Mouse (Mus musculus): ENCODE measurements at regions not wholly inside any gene's neighbourhood (a gene's known extent, or its start where the extent isn't known, plus 50 kb on each side); places are given as distances from the start of the nearest gene placed in this dataset.

DNA sequence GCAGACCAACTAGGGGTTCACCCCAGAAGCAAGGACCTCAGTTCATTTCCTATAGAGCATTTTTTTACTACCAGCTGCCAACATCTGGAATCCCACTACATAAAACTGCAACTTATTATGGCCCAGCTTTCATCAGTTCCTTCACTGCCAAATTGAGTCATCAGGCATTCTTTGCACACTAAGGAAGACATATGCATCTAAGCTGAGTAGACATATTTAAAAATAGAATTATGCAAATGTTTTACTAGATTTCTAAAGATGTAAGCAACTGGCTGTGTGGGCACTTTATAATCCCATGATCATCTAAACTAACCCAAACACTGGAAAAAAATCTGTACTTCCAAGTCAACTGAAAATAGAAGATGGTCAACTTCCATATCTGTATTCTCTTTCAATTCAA is 415.9 kb upstream of the Rarb start:
- no peak for DNase-seq (ENCODE audit: low read depth, low spot score)

DNA sequence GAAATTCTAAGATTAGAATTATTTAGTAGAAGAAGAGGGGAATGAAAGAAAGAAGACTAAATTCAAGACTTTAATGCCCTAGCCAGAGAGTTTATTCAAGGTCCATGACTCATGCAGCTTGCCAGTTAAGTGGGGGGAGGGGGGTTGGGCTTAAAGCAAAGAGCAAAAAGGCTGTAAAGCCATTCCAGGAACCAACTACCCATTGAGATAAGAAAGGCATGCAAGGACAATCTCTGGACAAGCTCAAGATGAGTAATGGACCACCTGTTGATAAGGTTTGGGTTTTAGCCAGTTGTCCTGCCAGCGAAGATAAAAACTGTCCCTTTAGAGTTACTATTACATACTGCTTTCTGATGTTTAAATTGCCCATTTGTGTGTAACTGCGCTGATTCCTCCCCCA is 392.5 kb upstream of the Rarb start:
- DNase-seq (ENCODE audit: low read depth, low spot score), result no peak

DNA sequence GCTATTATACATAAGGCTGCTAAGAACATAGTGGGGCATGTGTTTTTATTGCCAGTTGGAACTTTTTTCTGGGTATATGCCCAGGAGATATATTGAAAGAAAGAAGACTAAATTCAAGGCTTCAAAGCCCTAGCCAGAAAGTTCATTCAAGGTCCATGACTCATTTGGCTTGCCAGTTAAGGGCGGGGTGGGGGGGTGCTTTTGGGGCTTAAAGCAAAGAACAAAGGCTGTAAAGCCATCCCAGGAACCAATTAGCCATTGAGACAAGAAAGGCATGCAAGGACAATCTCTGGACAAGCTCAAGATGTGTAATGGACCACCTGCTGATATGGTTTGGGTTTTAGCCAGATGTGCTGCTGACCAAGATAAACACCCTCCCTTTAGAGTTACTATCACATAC is 386.7 kb upstream of the Rarb start:
- no peak for DNase-seq (ENCODE audit: low read depth, low spot score)

DNA sequence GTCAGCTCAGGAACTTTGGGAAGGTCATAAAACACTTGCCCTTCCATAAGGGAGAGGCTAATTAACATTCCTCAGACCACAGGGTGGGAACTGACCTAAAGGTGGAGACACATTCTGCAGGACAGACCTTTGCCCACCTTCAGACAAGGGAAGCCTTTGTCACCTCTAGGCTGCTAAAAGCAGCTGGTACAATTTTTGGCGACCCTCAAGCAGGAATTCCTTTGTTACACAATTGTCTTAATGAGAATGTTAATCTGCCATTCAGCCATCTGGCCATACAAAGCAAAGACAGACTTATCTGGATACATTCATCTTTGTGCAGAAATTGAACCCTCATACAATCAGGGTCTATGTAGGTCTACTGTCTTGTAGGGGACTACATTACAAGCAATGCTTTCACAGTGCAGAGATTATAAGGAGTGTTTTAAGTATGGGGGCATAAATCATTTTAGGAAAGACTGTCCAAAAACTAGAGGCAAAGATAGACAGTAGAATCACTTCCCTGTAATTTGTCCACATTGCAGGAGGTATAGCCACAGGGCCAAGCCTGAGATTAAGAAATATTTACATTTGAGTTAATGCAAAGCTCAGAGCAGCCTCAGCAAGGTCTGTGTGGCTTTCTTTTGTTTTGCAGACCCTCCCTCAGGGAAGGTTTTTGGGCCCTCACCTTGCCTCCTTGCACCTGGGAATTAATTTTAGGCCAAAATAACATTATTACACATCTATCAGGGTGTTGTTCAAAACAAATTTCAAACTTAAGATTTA is 384.5 kb upstream of the Rarb start:
- peak; percentile 86 for DNase-seq (ENCODE audit: low read depth, low spot score)

DNA sequence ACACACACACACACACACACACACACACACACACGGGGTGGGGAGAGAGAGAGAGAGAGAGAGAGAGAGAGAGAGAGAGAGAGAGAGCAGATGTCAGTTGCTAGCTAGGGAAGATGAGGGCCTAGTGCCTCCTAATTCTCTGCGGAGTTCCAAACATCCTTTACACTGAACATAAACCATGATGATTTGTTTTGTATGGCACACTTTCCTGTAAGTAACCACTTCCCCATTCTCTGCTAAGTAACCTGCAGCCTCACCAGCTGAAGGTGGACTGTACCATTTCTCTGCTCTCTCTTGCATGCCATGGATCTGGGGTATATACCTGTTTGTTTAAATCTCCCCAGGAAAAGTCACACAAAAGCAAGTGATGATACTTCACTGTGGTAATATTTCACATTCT is 374.0 kb upstream of the Rarb start:
- DNase-seq (ENCODE audit: low read depth, low spot score), result no peak

DNA sequence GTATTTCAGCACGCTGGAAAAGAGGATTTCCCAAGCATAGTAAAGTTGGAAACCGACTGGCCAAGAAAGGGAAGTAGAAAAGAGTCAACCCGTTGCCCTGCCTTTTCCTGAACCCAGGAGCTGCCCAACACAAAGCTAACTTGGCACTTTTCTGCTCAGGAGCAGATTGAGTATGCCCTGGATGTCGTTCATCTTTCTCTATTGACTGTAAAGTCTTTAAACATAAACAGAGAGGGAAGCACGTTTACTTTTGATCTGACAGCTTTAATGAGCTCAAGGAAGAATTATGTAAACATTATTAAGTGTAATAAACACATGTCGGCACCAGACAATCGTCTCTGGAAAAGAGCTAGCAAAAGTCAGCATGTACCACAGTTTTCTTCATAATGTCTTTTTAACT is 354.3 kb upstream of the Rarb start:
- DNase-seq (ENCODE audit: low read depth, low spot score), result no peak

DNA sequence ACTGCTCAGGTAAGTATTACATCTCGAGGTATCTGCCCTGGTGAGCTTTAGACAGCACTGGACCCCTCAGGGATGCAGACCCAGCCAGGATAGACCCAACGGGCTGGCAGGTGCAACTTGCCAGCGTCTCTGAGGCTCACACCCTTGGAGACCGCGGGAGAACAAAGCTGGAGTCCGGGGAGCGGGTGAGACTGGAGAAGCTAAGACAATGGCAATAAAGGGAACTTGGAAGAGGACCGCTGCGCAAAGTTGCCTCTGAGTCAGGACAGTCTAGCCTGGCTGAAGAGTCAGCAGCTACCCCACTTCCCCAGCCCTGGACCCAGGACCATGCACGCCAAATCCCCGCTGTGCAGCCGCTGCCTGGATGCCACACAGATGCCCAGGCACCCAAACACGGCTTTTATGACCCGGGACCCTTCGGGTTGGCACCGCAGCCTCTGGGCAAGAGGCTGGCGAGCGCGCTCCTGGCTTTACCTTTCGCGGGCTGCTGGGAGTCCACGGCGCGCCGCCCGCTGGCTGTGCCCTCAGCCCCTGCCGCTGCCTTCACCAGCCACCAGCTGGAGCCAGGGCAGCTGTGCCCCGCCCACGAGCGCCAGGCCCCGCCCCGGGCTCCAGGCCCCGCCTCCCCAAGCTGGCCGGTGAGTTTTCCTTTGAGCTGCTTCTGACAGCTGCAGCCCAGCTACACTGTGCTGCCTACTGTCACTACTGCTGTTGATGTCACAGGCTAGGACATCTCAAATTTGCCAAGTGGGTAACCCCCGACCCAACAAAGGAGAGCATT is 353.6 kb upstream of the Rarb start:
- DNase-seq (ENCODE audit: low read depth, low spot score), result peak; percentile 67

DNA sequence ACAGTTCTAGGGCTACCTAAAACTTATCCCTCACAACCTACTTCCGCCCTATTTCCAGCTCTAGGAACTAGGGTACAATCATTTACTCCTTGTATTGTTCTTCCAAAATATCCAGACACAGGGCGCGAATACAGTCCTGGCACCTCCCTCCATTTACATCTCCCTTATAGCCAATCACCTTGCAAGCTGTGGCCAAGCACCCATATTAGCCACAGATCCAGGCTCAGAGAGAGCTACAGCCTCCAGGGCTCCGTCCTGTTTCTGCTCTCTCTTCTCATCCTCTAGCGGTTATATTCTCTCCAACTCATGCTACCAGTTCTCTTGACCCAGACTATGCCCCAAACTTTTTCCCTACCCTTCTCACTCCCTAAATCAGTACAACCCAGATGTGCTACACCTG is 352.9 kb upstream of the Rarb start:
- DNase-seq (ENCODE audit: low read depth, low spot score), result peak; percentile 54

DNA sequence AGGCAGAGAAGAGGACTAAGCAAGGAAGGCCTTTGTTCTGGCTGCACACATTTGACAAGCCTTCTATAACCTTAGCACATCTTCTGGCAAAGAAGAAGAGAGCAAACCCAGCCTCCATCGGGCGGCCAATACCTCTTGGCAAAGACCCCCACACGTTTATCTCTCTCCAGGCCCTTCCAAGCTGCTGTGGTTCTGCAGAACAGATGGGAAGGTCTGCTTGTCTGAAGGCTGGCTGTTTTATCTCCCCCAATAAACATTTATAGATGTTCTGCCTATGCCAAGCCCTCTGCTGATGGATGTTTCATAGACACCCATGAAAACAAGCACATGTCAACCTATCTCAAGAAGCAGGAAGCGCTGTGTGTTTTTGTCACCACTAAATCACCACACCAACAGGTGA is 339.4 kb upstream of the Rarb start:
- no peak for DNase-seq (ENCODE audit: low read depth, low spot score)

DNA sequence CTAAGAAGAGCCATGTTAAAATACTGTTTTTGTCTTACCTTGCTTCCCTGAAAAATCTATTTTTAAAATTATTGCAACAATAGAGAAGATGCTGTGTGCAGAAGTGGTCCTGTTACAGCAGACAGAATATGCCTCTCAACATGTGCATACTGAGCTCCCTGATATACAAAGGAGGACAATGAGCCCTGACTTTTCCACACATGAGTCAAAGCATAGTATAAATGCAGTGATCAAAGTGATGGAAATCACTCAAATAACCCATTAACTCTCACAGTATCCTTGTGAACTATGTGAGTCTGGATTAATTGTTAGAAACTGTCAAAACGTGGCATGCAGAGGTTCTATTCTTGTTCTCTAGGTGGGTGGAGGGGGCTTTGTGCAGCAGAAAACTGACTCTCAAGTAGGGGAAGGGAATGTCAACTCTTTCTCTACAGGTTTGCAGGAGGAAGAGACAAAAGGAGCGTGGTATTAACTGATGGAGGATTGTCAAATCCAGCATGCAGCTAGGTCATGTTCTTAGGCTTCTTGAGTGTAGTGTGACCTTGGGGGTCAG is 337.5 kb upstream of the Rarb start:
- DNase-seq (ENCODE audit: low read depth, low spot score), result no peak

DNA sequence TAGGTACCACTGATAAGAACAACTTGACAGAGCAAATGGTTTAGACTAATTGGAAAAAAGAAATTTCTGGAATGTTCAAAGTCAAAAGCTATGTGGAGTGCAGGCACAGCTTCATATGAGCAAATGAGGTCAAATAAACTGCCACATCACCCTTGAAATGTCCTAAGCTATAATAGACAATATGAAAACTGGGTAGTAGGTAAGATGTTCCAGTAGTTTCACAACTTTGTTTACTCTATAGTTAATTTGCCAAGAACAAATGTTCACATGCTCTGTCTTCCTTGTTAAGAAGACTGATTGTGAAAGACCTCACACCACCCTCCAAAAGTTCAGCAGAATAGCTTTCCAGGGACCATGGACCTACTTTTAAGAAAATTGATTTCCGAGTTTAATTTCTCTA is 301.7 kb upstream of the Rarb start:
- no peak for DNase-seq (ENCODE audit: low read depth, low spot score)

DNA sequence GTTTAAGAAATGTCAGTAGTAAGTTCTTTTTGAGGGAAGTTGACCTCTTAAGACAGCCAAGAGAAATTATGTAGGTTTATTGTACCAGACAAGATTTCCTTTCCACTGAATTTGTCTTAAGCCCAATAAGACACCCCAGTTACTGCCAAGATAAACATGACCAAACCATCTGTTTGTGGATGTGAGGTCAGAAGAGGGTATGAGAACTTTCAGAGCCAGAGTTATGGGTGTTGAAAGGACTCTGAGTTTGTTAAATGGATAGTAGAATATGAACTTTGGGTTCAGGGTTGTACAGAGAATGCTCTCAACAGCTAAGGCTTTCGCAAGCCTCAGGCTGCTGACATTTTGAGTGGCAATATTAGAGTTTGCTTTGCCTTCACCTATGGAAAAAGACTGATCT is 287.7 kb upstream of the Rarb start:
- DNase-seq (ENCODE audit: low read depth, low spot score), result no peak

DNA sequence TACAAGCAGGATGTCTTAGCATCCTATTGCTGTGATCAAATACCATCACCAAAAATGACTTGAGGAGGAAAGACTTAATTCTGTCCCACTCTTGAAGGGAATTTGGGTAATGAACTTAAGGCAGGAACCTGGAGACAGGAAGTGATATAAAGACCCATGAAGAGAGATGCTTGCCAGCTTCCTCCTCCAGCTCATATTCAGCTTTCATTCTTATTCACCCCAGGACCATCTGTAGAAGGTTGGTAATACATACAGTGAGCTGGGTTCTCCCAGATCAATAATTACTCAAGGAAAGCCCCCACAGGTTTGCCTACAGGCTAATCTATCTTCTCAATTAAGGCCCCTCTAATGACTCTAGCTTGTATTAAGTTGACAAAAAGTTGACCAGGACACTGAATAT is 283.5 kb upstream of the Rarb start:
- DNase-seq (ENCODE audit: low read depth, low spot score), result no peak

DNA sequence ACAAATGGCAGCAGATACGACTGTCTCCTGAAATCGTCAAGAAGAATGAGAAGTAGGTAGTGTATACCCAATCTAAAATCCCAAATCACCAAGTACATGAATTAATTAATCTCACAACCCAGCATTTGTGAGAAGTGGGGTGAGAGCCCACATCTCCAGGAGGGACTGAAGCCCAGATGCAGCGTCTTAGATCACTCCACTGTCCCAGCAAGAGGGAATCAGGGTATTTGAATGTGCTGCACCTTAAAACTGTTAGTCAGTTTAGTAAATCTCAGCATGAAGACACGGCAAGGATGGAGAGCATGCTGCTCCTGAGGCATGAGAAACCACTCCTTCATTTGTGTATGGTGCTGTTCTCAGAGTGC is 271.6 kb upstream of the Rarb start:
- no peak for DNase-seq (ENCODE audit: low read depth, low spot score)

DNA sequence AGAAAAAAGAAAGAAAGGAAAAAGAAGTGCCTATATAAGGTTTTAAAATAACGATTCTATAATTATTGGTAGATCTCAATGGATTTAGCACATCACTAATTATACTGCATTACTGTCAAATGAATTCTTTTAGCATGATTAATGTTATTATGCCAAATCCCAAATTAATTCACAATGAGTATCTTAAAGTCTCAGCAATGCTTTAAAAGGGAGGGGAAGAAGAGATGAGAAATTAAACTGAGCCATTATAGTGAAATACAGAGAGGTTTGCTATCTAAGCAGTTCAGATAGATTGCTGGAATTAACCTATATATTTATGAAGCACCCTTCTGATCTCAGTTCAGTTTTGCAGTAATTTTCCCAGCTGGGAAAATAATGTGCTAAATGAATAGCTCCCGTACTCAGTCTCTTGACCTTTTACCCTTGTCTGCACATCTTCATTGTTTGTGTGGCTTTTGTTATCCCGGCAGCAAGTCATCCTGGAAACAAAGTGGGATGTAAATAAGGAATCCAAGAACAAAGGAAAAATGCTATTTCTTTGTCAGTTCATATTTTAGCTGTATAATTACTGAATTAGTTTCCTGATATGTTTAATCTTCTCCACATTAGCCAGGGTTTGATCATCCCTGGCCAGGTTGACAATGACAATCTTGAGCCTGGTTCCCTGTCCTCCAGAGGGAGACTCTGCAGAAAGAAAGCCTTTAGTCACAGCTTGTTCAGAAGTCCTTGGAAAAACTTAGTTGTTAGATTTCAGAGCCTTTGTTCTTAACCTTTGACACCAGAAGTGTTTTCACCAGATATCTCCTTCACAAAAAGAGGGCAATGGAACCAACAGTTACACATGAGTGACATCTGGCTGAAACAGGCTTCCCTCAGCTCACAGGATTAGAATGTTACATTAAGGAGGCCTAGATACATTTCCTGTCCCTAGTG is 270.9 kb upstream of the Rarb start:
- DNase-seq (ENCODE audit: low read depth, low spot score), result peak; percentile 55

DNA sequence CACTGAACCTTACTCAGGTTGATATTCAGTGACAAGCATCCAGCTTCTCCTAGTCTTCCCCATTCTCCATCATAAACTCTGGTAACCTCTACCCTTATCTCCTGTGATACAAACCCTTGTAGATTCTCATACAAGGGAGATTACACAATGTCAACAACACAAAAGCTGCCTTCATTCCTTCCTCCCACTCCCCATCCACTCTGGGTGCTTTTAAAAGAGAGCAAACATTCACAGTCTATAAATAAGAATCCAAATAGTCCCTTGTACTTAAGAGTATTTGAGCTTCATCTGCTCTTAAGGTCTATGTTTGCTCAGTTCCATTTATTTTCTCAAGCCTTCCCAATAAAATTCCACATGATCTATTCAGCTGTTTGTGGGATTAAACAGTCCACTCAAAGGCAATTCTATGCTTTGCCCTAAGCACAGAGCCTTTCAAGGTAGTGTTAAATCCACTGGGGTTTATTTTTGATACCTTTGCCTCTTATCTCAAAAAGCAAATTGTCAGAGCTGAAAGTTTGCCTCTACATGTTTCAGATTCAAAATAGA is 270.2 kb upstream of the Rarb start:
- no peak for DNase-seq (ENCODE audit: low read depth, low spot score)

DNA sequence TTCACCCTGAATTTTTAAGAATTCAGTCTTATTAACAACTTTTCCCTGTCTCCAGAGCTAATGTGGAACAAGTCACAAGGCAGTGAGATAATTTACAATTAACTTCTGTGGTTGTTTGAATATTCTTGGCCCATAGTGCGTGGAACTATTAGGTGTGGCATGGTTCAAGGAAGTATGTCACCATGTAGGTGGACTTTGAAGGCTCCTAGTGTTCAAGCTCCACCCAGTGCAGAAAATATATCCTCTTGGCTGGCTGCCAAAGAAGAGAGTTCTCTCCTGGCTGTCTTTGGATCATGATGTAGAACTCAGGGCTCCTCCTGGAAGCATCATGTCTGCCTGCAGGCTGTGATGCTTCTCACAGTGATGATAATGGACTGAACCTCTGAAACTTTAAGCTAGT is 268.9 kb upstream of the Rarb start:
- no peak for DNase-seq (ENCODE audit: low read depth, low spot score)

DNA sequence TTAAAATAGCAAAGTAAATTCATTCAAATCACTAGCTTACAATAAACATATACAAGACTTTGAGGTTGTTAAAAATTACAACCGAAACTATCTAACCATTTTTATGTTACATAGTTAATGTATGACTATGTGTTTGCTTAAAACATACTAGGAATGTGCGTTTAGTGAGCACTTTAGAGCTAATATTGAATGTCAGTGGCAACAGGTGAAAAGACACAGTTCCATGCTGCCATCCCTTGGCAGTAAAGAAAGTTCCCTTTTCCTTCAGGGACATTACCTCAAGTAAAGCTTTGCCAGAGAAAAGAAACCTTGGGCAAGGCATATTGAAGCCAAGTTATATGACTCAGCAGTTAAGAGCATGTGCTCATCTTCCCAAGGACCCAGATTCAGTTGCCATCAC is 265.0 kb upstream of the Rarb start:
- no peak for DNase-seq (ENCODE audit: low read depth, low spot score)

DNA sequence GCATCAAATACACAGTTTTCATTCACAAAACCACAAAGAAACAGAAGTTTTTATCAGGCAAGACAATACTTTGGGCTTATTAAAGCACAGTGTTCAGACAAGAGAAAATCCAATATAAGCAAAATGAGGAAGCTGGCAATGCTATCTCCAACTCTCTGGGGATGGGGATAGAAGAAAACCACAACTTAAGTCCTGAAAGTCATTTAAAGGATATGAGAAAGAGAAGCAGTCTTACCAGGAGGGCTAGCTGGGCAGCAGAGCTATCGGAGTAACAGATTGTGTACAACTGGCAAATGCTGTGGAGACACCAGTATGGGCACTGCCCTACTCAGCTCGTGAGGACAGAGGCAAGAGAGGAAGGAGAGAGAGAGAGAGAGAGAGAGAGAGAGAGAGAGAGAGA is 262.9 kb upstream of the Rarb start:
- no peak for DNase-seq (ENCODE audit: low read depth, low spot score)

DNA sequence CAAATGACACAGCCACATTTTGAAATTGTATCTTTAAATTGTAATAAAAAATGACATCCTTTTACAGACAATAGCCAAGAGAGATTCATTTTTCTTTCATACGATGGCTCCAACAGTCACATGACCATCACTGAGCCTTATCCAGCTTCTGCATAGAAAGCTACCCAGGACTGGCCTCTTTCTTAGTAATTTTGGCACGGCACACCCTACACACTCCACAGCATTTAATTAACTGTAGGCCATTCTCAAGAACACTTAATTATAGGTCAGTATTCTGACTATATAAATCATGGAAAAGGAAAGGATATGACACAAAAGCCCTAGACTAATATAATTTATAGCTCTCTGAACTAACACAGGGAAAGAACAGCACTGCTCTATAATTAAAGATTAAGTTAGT is 260.6 kb upstream of the Rarb start:
- no peak for DNase-seq (ENCODE audit: low read depth, low spot score)

DNA sequence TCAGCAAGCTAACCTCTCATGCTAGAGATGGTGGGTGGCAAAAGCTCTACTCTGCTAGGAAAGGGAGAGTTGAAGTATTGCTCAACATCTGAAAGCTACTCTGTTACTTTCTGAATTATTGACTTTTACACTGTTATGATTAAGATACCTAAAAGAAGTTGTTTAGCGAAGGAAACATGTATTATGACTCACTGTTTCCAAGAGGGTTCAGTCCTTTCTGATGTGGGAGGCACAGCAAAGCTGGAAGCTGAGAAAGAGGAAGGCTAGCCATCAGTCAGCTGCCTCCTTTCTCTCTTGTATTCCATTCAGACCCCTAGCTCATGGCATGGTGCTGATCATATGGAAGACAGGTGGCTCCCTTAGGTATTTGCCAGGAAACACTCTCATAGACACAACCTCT is 242.4 kb upstream of the Rarb start:
- no peak for DNase-seq (ENCODE audit: low read depth, low spot score)

DNA sequence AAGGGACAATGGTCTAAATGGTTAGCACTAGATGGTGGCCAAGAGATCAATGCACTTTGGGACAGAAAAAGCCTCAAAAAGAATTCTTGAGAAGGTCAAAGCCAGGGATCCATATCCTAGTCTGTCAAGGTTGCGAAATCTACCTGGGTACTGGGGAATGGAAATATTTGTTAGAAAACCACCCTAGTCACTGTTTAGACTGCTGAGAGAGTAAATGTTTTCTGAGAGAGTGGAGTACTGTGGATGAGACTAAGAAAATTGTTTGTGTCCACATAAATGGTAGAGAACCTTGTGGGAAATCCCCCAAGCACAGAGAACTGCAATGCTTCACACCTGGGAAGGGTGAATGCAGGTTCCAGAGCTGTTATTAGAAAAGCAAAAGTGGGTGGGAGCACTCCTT is 239.5 kb upstream of the Rarb start:
- DNase-seq (ENCODE audit: low read depth, low spot score), result no peak

Data from R1 (cell line).